Mouse (Mus musculus) brain, adult 2 months (tissue): Measurements from ENCODE around the gene Kmt2a.
"Not testable (repeated sequence)": the region's sequence is repeated elsewhere in the genome, so short reads cannot be mapped to it uniquely, and the experiment has no call there.

ENCODE experiments used
- DNase-seq: peaks from one replicate; pipeline ENCODE4 v3.0.0; 2011; ENCODE audit warnings: low read depth, low spot score

The Kmt2a gene

GRCm38 (mm10) chr9:44817522-44817921, 63.6 kb downstream of the Kmt2a start:
- DNase-seq = peak; percentile 68

- DNase-seq = peak; percentile 66
These were observed 66.9 kb downstream of the Kmt2a start for GRCm38 (mm10) chr9:44814179-44814578.

- no peak for DNase-seq
These were observed 70.8 kb downstream of the Kmt2a start for GRCm38 (mm10) chr9:44810316-44810715.

- no peak for DNase-seq
These were observed 73.3 kb downstream of the Kmt2a start for GRCm38 (mm10) chr9:44807778-44808177.

- DNase-seq = no peak
These were observed 74.0 kb downstream of the Kmt2a start for GRCm38 (mm10) chr9:44807141-44807540.

- no peak for DNase-seq
These were observed 75.6 kb downstream of the Kmt2a start for GRCm38 (mm10) chr9:44805536-44805935.

- DNase-seq = no peak
These were observed 76.4 kb downstream of the Kmt2a start for GRCm38 (mm10) chr9:44804678-44805077.

GRCm38 (mm10) chr9:44802808-44803450, 78.2 kb downstream of the Kmt2a start, which contains the start of gene Ttc36:
Gene Ttc36, minus strand, starts transcription at chr9:44803072.
- DNase-seq = no peak

- DNase-seq = no peak
These were observed 79.4 kb downstream of the Kmt2a start for GRCm38 (mm10) chr9:44801669-44802068.

GRCm38 (mm10) chr9:44799958-44800324, 81.2 kb downstream of the Kmt2a start:
- no peak for DNase-seq

- peak; percentile 97 for DNase-seq
These were observed 81.8 kb downstream of the Kmt2a start, which contains the start of gene Tmem25 for GRCm38 (mm10) chr9:44799102-44799957. Gene Tmem25, minus strand, starts transcription at chr9:44799307.

GRCm38 (mm10) chr9:44798298-44798697, 82.8 kb downstream of the Kmt2a start:
- DNase-seq = peak; percentile 30

- DNase-seq = no peak
These were observed 88.3 kb downstream of the Kmt2a start for GRCm38 (mm10) chr9:44792842-44793241.

GRCm38 (mm10) chr9:44772750-44773651, 108.1 kb downstream of the Kmt2a start:
- peak; percentile 97 for DNase-seq

GRCm38 (mm10) chr9:44772392-44772749, 108.7 kb downstream of the Kmt2a start:
- DNase-seq = no peak

GRCm38 (mm10) chr9:44771376-44771775, 109.7 kb downstream of the Kmt2a start:
- no peak for DNase-seq

GRCm38 (mm10) chr9:44768029-44768394, 113.1 kb downstream of the Kmt2a start:
- DNase-seq = not testable (repeated sequence)

- peak; percentile 96 for DNase-seq
These were observed 113.7 kb downstream of the Kmt2a start, which contains the start of the genes Arcn1 and Ift46 for GRCm38 (mm10) chr9:44767101-44768028. Gene Arcn1, minus strand, starts transcription at chr9:44767845. Gene Ift46, plus strand, starts transcription at chr9:44767908.

- DNase-seq = no peak
These were observed 120.2 kb downstream of the Kmt2a start for GRCm38 (mm10) chr9:44760873-44761272.
